Mouse (Mus musculus): ENCODE measurements at regions not wholly inside any gene's neighbourhood (a gene's known extent, or its start where the extent isn't known, plus 50 kb on each side); places are given as distances from the start of the nearest gene placed in this dataset.

- no peaks in the 10 kb centered on the region for H3K9me3 ChIP-seq (ENCODE audit: low read length)
- no peaks in the 10 kb centered on the region for H3K4me1 ChIP-seq (replicated peaks; ENCODE audit: low read depth, low read length)
- TF ChIP-seq POU5F1 (IDR thresholded peaks at IDR 0.05; ENCODE audit: borderline replicate concordance, low read length) (no peak), CTCF (conservative IDR thresholded peaks at IDR 0.05; ENCODE audit: low read length) (no peak), NANOG (IDR thresholded peaks at IDR 0.05; ENCODE audit: borderline replicate concordance, low read length) (no peak)
- H3K4me3 ChIP-seq (replicated peaks; ENCODE audit: low read length) = no peak overlapping the region
- no peaks in the 10 kb centered on the region for H3K27me3 ChIP-seq (ENCODE audit: insufficient read depth, low read length)
- no peaks in the 10 kb centered on the region for H3K36me3 ChIP-seq (ENCODE audit: insufficient read depth, low read length)
Observed at GRCm38 (mm10) chr10:23448976-23449859, 98.6 kb upstream of the Eya4 start.

DNA sequence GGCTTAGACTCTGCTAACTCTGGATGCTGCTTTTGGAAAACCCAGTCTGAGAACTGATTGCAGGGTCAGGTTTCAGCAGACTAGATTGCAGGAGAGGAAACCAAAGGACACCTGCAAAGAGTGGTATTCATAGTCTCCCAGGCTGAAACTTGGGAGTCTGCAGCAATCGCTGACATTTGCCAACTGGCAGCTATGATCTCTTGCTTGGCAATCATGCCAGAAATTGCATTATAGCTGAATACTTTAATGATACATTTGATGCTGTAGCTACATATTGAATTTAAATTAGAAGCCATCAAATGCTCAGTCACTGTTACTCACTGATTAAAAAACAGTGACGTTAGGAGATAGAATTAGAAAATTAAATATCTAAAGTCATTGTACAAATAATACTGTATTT lies 79.8 kb upstream of the Eya4 start:
- Histone ChIP-seq H3K27me3 (ENCODE audit: insufficient read depth, low read length) (no peaks in the 10 kb centered on the region), H3K9me3 (ENCODE audit: low read length) (no peaks in the 10 kb centered on the region), H3K4me3 (replicated peaks; ENCODE audit: low read length) (no peak overlapping the region), H3K4me1 (replicated peaks; ENCODE audit: low read depth, low read length) (no peaks in the 10 kb centered on the region), H3K36me3 (ENCODE audit: insufficient read depth, low read length) (no peaks in the 10 kb centered on the region)
- TF ChIP-seq POU5F1 (IDR thresholded peaks at IDR 0.05; ENCODE audit: borderline replicate concordance, low read length) = no peak
- TF ChIP-seq CTCF (conservative IDR thresholded peaks at IDR 0.05; ENCODE audit: low read length) = no peak
- TF ChIP-seq NANOG (IDR thresholded peaks at IDR 0.05; ENCODE audit: borderline replicate concordance, low read length) = no peak

GRCm38 (mm10) chr10:23413794-23414518 lies 63.4 kb upstream of the Eya4 start:
- Histone ChIP-seq H3K4me3 (replicated peaks; ENCODE audit: low read length) (no peak overlapping the region), H3K36me3 (ENCODE audit: insufficient read depth, low read length) (no peaks in the 10 kb centered on the region), H3K4me1 (replicated peaks; ENCODE audit: low read depth, low read length) (peaks cover 8% of the 10 kb centered on the region; the same call in 1 of the 2 replicates), H3K9me3 (ENCODE audit: low read length) (no peaks in the 10 kb centered on the region), H3K27me3 (ENCODE audit: insufficient read depth, low read length) (no peaks in the 10 kb centered on the region)
- TF ChIP-seq NANOG (IDR thresholded peaks at IDR 0.05; ENCODE audit: borderline replicate concordance, low read length) (no peak), CTCF (conservative IDR thresholded peaks at IDR 0.05; ENCODE audit: low read length) (no peak), POU5F1 (IDR thresholded peaks at IDR 0.05; ENCODE audit: borderline replicate concordance, low read length) (no peak)

GRCm38 (mm10) chr10:23403351-23403938 lies 52.9 kb upstream of the Eya4 start:
- H3K27me3 ChIP-seq (ENCODE audit: insufficient read depth, low read length) = no peaks in the 10 kb centered on the region
- H3K4me3 ChIP-seq (replicated peaks; ENCODE audit: low read length) = no peak overlapping the region
- H3K4me1 ChIP-seq (replicated peaks; ENCODE audit: low read depth, low read length) = no peaks in the 10 kb centered on the region
- TF ChIP-seq CTCF (conservative IDR thresholded peaks at IDR 0.05; ENCODE audit: low read length) (no peak), POU5F1 (IDR thresholded peaks at IDR 0.05; ENCODE audit: borderline replicate concordance, low read length) (no peak)
- H3K9me3 ChIP-seq (ENCODE audit: low read length) = peaks cover 6% of the 10 kb centered on the region
- no peaks in the 10 kb centered on the region for H3K36me3 ChIP-seq (ENCODE audit: insufficient read depth, low read length)
